Mouse (Mus musculus) T-helper 2 cell (primary cell): Measurements from ENCODE around the gene Hs3st4.

ENCODE experiments used
- in situ Hi-C: fragments of 300-600 bp; cut with MboI, MseI; formaldehyde crosslinking; loops from one replicate; pipeline ENCODE4 v1.15.1; 2025; ENCODE audit warnings: high pct_unique_total_duplicates

The Hs3st4 gene

GRCm38 (mm10) chr7:123982461-123983038, at the start of gene Hs3st4:
TSS of gene Hs3st4 (plus strand) at chr7:123982869.
- in situ Hi-C loops, result no loop called here

- in situ Hi-C loops, result no loop called here
Observed at GRCm38 (mm10) chr7:123946836-123947235, 35.8 kb upstream of the Hs3st4 start.

GRCm38 (mm10) chr7:123963021-123963420, 19.6 kb upstream of the Hs3st4 start:
- in situ Hi-C loops, result no loop called here

GRCm38 (mm10) chr7:123964559-123965142, 18.0 kb upstream of the Hs3st4 start:
- in situ Hi-C loops, result no loop called here

GRCm38 (mm10) chr7:123965515-123965914, 17.2 kb upstream of the Hs3st4 start:
- in situ Hi-C loops, result no loop called here

GRCm38 (mm10) chr7:123975441-123975840, 7.2 kb upstream of the Hs3st4 start:
- in situ Hi-C loops, result no loop called here

GRCm38 (mm10) chr7:123981435-123981834, 1.2 kb upstream of the Hs3st4 start:
- in situ Hi-C loops, result no loop called here

GRCm38 (mm10) chr7:123982010-123982409, 659 bp upstream of the Hs3st4 start:
- in situ Hi-C loops, result no loop called here

GRCm38 (mm10) chr7:123983177-123984046, 743 bp downstream of the Hs3st4 start:
- in situ Hi-C loops, result no loop called here

- in situ Hi-C loops, result no loop called here
Observed at GRCm38 (mm10) chr7:123992121-123992520, 9.5 kb downstream of the Hs3st4 start.

- in situ Hi-C loops, result no loop called here
Observed at GRCm38 (mm10) chr7:123997266-123997665, 14.6 kb downstream of the Hs3st4 start.

GRCm38 (mm10) chr7:123998601-123999000, 15.9 kb downstream of the Hs3st4 start:
- in situ Hi-C loops, result no loop called here

GRCm38 (mm10) chr7:124026908-124027307, 44.2 kb downstream of the Hs3st4 start:
- in situ Hi-C loops, result no loop called here

- in situ Hi-C loops, result no loop called here
Observed at GRCm38 (mm10) chr7:124032236-124032635, 49.6 kb downstream of the Hs3st4 start.

- in situ Hi-C loops, result no loop called here
Observed at GRCm38 (mm10) chr7:124033332-124033731, 50.7 kb downstream of the Hs3st4 start.

- in situ Hi-C loops, result no loop called here
Observed at GRCm38 (mm10) chr7:124037281-124037700, 54.6 kb downstream of the Hs3st4 start.

- in situ Hi-C loops, result no loop called here
Observed at GRCm38 (mm10) chr7:124039142-124039541, 56.5 kb downstream of the Hs3st4 start.

- in situ Hi-C loops, result no loop called here
Observed at GRCm38 (mm10) chr7:124047382-124047781, 64.7 kb downstream of the Hs3st4 start.

- in situ Hi-C loops, result no loop called here
Observed at GRCm38 (mm10) chr7:124048971-124049370, 66.3 kb downstream of the Hs3st4 start.

GRCm38 (mm10) chr7:124050421-124050820, 67.8 kb downstream of the Hs3st4 start:
- in situ Hi-C loops, result no loop called here

- in situ Hi-C loops, result no loop called here
Observed at GRCm38 (mm10) chr7:124083741-124084140, 101.1 kb downstream of the Hs3st4 start.

GRCm38 (mm10) chr7:124129019-124129418, 146.3 kb downstream of the Hs3st4 start:
- in situ Hi-C loops, result loop anchor here (25.0 kb wide), 1 partner anchor 1258 kb away; no protein-coding TSS in a partner anchor
